8 mouse cellular contexts compared by ENCODE assay signal in the genomic region with DNA sequence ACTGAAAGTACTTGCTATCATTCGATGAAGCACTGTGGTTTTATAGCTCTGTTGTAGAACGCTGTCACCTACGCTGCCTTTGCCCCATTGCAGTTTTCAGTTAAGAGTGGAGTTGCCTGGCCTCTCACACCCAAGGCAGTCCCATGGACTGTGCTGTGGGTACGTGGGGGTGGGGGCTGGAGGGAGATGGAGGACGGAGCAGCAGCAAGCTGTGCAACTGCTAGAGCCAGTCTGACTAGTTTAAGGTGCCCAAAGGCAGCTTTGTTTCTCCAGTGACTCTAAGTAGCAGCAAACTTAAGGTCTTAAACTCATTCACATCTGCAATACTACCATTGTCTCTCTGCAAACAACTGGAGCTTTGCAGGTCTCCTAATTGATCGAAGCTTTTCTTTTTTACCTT.
DNase-seq lines count a peak whose midpoint lies in the region; ATAC-seq and TF ChIP-seq lines count a peak whose summit lies in the region.

No protein-coding gene starts in this region.

- H3K4me3 ChIP-seq in heart, embryonic 13.5 days: peak overlapping the region; percentile 20
- peak overlapping the region; percentile 31 to 45 for H3K4me3 ChIP-seq in MEL (ENCODE audit: control insufficient read depth in 1 of 2, insufficient read depth in 1 of 2, low read depth in 2 of 2, low read length in 2 of 2)
- 0 out of 2 replicates have a peak overlapping the region, but pooled peaks have one; percentile 5 for H3K4me3 ChIP-seq in intestine, embryonic 15.5 days (replicated peaks)
- H3K4me3 ChIP-seq in liver, embryonic 15.5 days (replicated peaks): peak overlapping the region; percentile 99

- no peaks in the 10 kb centered on the region for H3K27me3 ChIP-seq in heart, embryonic 13.5 days (replicated peaks)
- no peaks in the 10 kb centered on the region for H3K27me3 ChIP-seq in MEL (ENCODE audit: control insufficient read depth in 1 of 2, insufficient read depth in 2 of 2, low read length in 2 of 2)
- H3K27me3 ChIP-seq in intestine, embryonic 15.5 days (replicated peaks): no peaks in the 10 kb centered on the region
- no peaks in the 10 kb centered on the region for H3K27me3 ChIP-seq in liver, embryonic 15.5 days

- peak overlapping the region; percentile 54 for H3K9ac ChIP-seq in heart, embryonic 13.5 days
- H3K9ac ChIP-seq in MEL (ENCODE audit: control insufficient read depth, low read depth, low read length, poor library complexity, severe bottlenecking): peak overlapping the region; percentile 47
- no peak overlapping the region for H3K9ac ChIP-seq in intestine, embryonic 15.5 days
- peak overlapping the region; percentile 57 for H3K9ac ChIP-seq in liver, embryonic 15.5 days

- H3K9me3 ChIP-seq in heart, embryonic 13.5 days: no peaks in the 10 kb centered on the region
- no peaks in the 10 kb centered on the region for H3K9me3 ChIP-seq in MEL (replicated peaks; ENCODE audit: insufficient read depth, low read length)
- no peaks in the 10 kb centered on the region for H3K9me3 ChIP-seq in intestine, embryonic 15.5 days
- no peaks in the 10 kb centered on the region for H3K9me3 ChIP-seq in liver, embryonic 15.5 days (replicated peaks)

- 42% methylated on average over 6 of the region's 6 CpGs for WGBS in heart, embryonic 13.5 days
- 33% methylated on average over 6 of the region's 6 CpGs for WGBS in intestine, embryonic 15.5 days
- WGBS in liver, embryonic 15.5 days (ENCODE audit: insufficient replicate concordance): 20% methylated on average over 6 of the region's 6 CpGs

- no peak for TF ChIP-seq CTCF in MEL (IDR thresholded peaks at IDR 0.05 in 2 of 3, conservative IDR thresholded peaks at IDR 0.05 in 1 of 3; ENCODE audit: control insufficient read depth in 1 of 3, insufficient read depth in 1 of 3, low read depth in 2 of 3, low read length in 3 of 3, poor library complexity in 1 of 3, severe bottlenecking in 1 of 3)

- H3K4me2 ChIP-seq in heart, embryonic 13.5 days: peak overlapping the region; percentile 76
- peak overlapping the region; percentile 48 for H3K4me2 ChIP-seq in intestine, embryonic 15.5 days (replicated peaks)
- peak overlapping the region; percentile 80 for H3K4me2 ChIP-seq in liver, embryonic 15.5 days

- TF ChIP-seq EP300 in MEL (IDR thresholded peaks at IDR 0.05; ENCODE audit: low read depth in 1 of 2, low read length in 2 of 2): no peak

- no peak for ATAC-seq in heart, embryonic 13.5 days (ENCODE audit: extremely low read depth, insufficient number of reproducible peaks, low FRiP score, low TSS enrichment)
- peak; percentile 35 for ATAC-seq in intestine, embryonic 15.5 days
- no peak for ATAC-seq in liver, embryonic 15.5 days (ENCODE audit: insufficient read depth)

- H3K36me3 ChIP-seq in heart, embryonic 13.5 days: no peaks in the 10 kb centered on the region
- H3K36me3 ChIP-seq in MEL (ENCODE audit: control insufficient read depth in 1 of 2, insufficient read depth in 2 of 2, low read length in 2 of 2): peaks cover 0 to 28% of the 10 kb centered on the region in 2 experiments; a peak in 2 of 4 replicates
- no peaks in the 10 kb centered on the region for H3K36me3 ChIP-seq in intestine, embryonic 15.5 days
- no peaks in the 10 kb centered on the region for H3K36me3 ChIP-seq in liver, embryonic 15.5 days (replicated peaks)

- H3K79me2 ChIP-seq in MEL (ENCODE audit: control insufficient read depth, insufficient read depth, low read length, poor library complexity): peaks cover 46% of the 10 kb centered on the region

- H3K27ac ChIP-seq in heart, embryonic 13.5 days (replicated peaks): peak overlapping the region; percentile 63
- H3K27ac ChIP-seq in MEL (ENCODE audit: control insufficient read depth, low read depth, low read length): peak overlapping the region; percentile 8
- H3K27ac ChIP-seq in intestine, embryonic 15.5 days: peak overlapping the region; percentile 78
- H3K27ac ChIP-seq in liver, embryonic 15.5 days (replicated peaks): peak overlapping the region; percentile 100

- peaks cover 63% of the 10 kb centered on the region for H3K4me1 ChIP-seq in heart, embryonic 13.5 days
- H3K4me1 ChIP-seq in MEL (ENCODE audit: control insufficient read depth in 1 of 2, insufficient read depth in 2 of 2, low read length in 2 of 2): peaks cover 11 to 23% of the 10 kb centered on the region in 2 experiments
- H3K4me1 ChIP-seq in intestine, embryonic 15.5 days (replicated peaks): peaks cover 18% of the 10 kb centered on the region
- H3K4me1 ChIP-seq in liver, embryonic 15.5 days (replicated peaks): peaks cover 78% of the 10 kb centered on the region

- no peak for DNase-seq in heart, adult 9 months (ENCODE audit: low spot score in 2 of 2)
- DNase-seq in MEL (ENCODE audit: low read depth, low spot score): peak; percentile 65
- no peak for DNase-seq in cerebellum, adult 9-11 months
- DNase-seq in layer of hippocampus, postnatal 10 days (ENCODE audit: low spot score in 2 of 2): no peak
- no peak for DNase-seq in retina, embryonic 14.5 days (ENCODE audit: low spot score)

- TF ChIP-seq POLR2A in MEL (IDR thresholded peaks at IDR 0.05; ENCODE audit: control insufficient read depth in 1 of 2, insufficient read depth in 1 of 2, low read depth in 1 of 2, low read length in 2 of 2, poor library complexity in 1 of 2): no peak

- no peak for TF ChIP-seq RAD21 in MEL (IDR thresholded peaks at IDR 0.05; ENCODE audit: low read depth, low read length)

TF ChIP-seq in MEL, 35 proteins besides CTCF, POLR2A, EP300 and RAD21:
- no peak for TF ChIP-seq USF1 (IDR thresholded peaks at IDR 0.05; ENCODE audit: low read depth, low read length)
- no peak for TF ChIP-seq MAZ (IDR thresholded peaks at IDR 0.05; ENCODE audit: low read depth, low read length)
- TF ChIP-seq POLR2AphosphoS5 (IDR thresholded peaks at IDR 0.05; ENCODE audit: borderline replicate concordance, low read depth, low read length): no peak
- TF ChIP-seq UBTF (IDR thresholded peaks at IDR 0.05; ENCODE audit: borderline replicate concordance, insufficient read depth, low read depth, low read length): no peak
- no peak for TF ChIP-seq E2F4 (IDR thresholded peaks at IDR 0.05; ENCODE audit: borderline replicate concordance, low read depth, low read length)
- TF ChIP-seq ETS1 (IDR thresholded peaks at IDR 0.05; ENCODE audit: low read depth, low read length): no peak; the same call in 1 of the 2 replicates
- no peak for TF ChIP-seq TCF12 (IDR thresholded peaks at IDR 0.05; ENCODE audit: low read depth, low read length)
- TF ChIP-seq NRF1 (IDR thresholded peaks at IDR 0.05; ENCODE audit: insufficient read depth, low read depth, low read length, poor library complexity, severe bottlenecking): no peak
- TF ChIP-seq HCFC1 (IDR thresholded peaks at IDR 0.05; ENCODE audit: low read depth, low read length): no peak
- TF ChIP-seq SIN3A (IDR thresholded peaks at IDR 0.05; ENCODE audit: low read length): no peak
- TF ChIP-seq ZNF384 (IDR thresholded peaks at IDR 0.05; ENCODE audit: low read depth, low read length): no peak

Comparison
In these comparisons a context has a peak if more than half of its experiments do, and no peak if none do; other contexts are left out.
1. H3K27ac ChIP-seq: peak in every context shown above with its lines; median percentile 100 in liver, embryonic 15.5 days; 78 in intestine, embryonic 15.5 days; 63 in heart, embryonic 13.5 days; 8 in MEL.
2. H3K4me3 ChIP-seq: peak in every context shown above with its lines; median percentile 99 in liver, embryonic 15.5 days; 38 in MEL; 20 in heart, embryonic 13.5 days; 5 in intestine, embryonic 15.5 days.